Mouse (Mus musculus) megakaryocyte-erythroid progenitor cell, adult 5-6 weeks (primary cell): Measurements from ENCODE around the gene Vps52. TPM values are rescaled to one million over a fixed set of nuclear protein-coding genes. Genes with fewer than 3 reads are reported as not detected.
"Not testable (repeated sequence)": the region's sequence is repeated elsewhere in the genome, so short reads cannot be mapped to it uniquely, and the experiment has no call there.

Experiments
- ATAC-seq: replicated peaks from 2 replicates; pipeline ENCODE4 v1.8.0; 2016; ENCODE audit warnings: mild to moderate bottlenecking, inconsistent platforms; ENCODE audit not compliant: severe bottlenecking, poor library complexity, low FRiP score, low TSS enrichment
- total RNA-seq, 2 experiments: library from RNA; stranded (forward) in 1 of 2; stranded (reverse) in 1 of 2; fragments of 200-1000, 215-1000 nt in 1 of 2; fragments of >200 nt in 1 of 2; fragmentation: Nextera tagmentation in 1 of 2; gene quantifications; 2 replicates each; pipeline ENCODE4 v1.2.3; 2014 to 2017

The Vps52 gene
- total RNA-seq, 2 experiments from 2014 or later: 17.4 to 51.4 TPM

DNA sequence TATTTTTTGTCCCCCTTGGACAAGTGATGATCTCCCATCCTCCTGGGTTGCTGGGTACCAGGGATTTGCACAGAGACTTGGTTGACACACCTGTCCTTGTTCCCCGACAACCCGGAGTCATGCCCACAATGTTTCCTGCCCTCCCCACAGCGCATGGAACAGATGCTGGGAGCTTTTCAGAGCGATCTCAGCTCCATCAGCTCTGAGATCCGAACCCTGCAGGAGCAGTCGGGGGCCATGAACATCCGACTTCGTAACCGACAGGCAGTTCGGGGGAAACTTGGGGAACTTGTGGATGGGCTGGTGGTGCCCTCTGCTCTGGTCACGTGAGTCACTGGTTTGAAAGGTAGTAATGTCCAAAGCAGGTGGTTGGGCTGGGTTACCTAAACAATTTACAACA lies 2.8 kb downstream of the Vps52 start:
- no peak for ATAC-seq

DNA sequence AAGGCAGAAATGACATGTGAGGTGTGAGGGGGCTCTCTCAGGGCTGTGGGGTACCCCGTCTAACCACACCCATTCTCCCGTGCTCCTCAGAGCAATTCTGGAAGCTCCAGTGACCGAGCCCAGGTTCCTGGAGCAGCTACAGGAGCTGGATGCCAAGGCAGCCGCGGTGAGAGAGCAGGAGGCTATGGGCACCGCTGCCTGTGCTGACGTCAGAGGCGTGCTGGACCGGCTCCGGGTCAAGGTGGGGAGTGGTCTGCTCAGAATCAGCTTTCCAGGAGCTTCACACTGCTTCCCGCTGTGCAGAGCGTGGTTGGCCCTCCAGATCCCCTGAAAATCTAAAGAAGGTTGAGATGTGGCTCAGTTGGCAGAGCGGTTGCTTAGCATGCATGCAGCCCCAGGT lies 3.5 kb downstream of the Vps52 start:
- no peak for ATAC-seq

DNA sequence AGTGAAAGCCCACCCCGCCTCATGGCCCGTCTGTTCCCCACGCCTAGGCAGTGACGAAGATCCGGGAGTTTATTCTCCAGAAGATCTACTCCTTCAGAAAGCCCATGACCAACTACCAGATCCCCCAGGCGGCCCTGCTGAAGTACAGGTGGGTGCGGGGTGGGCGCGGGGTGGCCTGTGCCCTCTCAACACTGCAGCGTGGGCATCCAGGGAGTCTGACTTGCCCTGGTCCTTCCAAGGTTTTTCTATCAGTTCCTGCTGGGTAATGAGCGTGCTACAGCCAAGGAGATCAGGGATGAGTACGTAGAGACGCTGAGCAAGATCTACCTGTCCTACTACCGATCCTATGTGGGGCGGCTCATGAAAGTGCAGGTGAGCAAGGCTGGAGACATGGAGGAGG lies 4.3 kb downstream of the Vps52 start:
- ATAC-seq: no peak

DNA sequence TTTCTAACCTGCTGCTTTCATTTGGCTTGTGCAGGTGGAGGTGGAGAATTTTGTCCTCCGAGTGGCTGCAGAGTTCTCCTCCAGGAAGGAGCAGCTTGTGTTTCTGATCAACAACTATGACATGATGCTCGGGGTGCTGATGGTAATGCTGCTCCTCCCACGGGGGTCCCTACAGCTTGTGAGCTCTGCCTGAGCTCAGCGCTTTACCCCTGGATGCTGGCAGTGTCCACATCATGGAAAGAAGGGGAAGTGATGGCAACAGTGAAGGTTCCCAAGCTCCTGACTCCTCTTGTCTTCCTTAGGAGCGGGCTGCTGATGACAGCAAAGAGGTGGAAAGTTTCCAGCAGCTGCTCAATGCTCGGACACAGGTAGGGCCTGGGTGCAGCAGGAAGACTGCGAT lies 7.3 kb downstream of the Vps52 start:
- no peak for ATAC-seq

DNA sequence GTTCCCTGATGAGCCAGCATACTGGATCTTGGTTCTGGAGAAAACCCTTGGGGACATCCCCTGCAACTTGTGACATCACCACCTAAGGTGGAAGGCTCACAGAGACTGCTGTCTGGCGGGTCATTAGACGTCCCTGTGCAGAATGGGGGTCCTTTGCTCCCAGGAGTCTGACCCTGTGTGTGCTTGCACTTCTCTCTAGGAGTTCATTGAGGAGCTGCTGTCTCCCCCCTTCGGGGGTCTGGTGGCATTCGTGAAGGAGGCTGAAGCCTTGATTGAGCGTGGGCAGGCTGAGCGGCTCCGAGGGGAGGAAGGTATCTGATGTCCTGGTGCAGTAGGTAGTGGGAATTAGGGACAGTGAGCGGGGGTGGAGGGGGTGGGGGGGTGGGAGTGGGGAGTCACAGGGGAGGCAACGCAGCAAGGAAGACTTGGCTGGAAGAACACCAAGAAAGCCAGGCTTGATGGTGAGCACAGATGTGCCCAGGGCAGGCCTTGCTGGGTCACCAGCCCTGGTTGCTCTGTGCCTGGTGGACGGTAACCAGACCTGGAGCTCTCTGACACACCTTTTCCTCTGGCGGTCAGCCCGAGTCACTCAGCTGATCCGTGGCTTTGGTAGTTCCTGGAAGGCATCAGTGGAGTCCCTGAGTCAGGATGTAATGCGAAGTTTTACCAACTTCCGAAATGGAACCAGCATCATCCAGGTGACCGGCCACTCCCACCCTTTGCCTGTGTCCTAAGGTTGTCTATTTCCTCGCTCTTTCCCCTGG lies 9.7 kb downstream of the Vps52 start:
- ATAC-seq: no peak

DNA sequence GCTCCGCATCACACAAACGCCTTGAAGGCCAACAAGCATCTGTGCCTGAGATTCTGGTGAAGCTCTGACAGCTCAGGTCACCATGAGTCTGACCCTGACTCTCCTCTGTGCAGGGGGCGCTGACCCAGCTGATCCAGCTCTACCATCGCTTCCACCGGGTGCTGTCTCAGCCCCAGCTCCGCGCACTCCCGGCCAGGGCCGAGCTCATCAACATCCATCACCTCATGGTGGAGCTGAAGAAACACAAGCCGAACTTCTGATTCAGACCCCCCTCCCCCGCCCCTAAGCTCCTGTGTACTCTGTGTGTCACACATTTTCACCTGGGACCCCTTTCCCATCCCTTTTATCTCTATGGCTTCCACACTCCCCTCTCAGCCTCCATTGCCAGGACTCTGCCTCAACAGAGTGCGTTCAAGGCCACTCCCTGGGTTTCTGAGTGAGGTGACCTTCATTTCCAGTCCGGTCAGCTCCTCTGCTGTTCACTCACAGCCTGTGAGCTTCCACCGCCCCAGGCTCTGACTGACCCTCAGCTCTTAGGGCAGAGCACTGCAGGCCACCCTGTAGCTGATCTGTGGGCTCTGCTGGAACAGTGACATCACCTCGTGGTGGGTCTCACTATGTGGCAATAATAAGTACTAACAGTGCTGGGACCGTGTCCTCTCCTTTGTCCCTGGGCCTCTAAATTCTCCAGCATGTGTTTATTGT lies 10.4 kb downstream of the Vps52 start:
- no peak for ATAC-seq

DNA sequence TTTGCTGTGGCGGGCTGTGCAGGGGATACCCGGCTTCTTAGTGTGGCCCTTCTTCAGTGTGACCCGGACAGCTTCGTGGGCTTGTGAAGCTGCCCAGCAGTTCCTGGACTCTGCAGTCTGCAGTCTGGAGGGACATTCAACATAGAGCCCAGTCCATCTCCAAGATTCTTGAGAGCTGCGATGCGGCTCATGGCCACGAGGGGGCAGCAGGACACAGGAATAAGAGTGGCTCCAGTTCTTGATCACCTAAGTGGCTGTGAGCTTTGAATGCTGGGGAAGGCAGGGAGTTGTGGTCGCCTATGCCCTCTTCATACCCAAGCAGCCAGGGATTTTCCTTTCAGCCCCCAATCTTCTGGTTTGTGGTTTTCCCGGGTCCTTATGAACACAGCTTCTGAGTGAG lies 12.9 kb downstream of the Vps52 start:
- peak; percentile 75 for ATAC-seq

DNA sequence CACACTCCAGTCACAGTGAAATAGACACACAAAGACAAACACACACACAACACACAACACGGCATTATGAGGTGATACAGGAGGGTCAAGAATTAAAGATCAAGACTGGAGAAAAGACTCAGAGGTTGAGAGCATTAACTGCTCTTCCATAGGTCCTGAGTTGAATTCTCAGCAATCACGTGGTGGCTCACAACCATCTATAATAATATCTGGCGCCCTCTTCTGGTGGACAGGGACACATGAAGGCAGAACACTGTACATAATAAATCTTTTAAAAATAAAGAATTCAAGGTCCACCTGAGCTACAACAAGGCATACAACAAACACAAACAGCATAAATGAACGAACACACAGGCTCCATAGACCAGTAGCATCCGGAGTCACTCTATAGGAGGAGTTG lies 13.3 kb downstream of the Vps52 start:
- ATAC-seq: peak; percentile 38; the same call in 1 of the 2 replicates

DNA sequence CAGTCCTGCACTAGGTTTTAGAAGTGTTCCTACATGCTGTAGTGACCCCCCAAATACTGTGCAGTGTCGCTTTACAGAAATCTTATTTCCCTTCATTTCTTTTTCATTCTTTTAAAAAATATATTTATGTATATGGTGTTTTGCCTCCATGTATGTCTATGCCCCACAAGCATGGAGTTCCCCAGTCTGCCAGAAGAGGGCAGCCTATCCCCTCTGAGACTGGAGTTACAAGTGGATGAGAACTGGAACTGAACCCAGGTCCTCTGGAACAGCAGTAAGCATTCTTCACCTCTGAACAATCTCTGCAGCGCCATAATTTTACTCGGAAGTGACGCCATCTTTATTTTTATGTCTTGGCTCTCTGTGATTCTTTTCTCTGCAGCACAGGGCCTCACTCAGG lies 13.8 kb downstream of the Vps52 start:
- ATAC-seq: no peak

DNA sequence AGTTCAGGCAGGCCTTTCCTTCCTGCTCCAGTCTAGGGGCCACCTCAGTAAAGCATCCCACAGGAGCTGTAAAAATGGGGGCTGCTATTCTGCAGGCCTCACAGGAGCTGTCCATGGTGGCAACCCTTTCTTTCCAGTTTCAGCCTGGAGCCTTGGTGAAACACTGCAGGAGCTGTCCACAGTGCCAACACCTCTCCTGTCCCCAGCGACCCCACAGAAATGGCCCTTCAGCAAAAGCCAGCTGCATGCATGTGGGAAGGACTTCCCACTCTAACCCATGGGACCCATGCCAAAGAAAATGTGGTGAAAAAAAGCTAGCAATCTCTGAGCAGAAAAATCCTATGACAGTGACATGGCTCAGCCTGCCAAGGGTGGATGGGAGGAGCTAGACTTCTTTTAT lies 17.1 kb downstream of the Vps52 start:
- 0 out of 2 replicates have a peak, but pooled peaks have one; percentile 53 for ATAC-seq

DNA sequence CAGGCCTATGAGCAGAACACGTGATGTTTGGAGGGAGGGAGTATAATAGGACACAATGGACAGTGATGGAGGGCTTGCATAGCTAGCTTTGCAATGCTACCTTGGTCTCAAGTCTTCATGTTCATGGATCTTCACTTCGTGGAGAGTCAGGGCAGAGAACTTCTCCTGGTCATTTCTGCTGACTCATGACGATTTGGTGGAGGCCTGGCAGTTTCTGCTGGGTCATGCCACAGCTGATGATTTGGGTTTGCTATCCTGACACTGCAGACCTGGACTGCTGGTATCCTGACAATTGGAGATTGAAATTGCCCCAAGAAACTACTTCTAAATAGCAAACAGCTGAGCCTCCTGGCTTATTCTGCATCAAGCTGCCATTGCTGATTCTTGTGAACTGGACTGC lies 18.0 kb downstream of the Vps52 start:
- ATAC-seq: no peak

DNA sequence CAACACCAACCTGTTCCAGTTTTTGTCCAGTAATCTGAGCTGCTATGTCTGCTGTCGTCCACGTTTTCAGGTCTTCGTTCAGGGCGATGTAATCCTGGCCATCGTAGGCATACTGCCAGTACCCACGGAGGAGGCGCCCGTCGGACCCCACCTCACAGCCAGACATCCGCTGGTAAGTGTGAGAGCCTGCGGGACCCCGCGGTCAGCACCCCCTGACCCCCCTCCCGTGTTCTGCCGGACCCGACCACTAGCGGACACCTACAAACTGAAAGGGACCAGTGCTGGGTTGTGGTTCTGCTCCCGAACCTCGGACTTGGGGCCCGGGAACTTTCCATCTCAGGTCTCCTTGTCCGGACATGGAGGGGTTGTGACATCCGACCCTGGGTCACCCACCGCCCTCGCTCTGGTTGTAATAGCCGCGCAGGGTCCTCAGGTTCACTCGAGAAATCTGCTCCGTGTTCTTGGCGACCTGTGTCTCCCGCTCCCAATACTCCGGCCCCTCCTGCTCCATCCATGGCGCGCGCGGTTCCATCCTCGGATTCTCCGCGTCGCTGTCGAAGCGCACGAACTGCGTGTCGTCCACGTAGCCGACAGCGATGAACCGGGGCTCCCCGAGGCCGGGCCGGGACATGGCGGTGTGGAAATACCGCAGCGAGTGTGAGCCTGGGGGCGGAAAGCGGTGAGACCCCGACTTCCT lies 22.4 kb downstream of the Vps52 start:
- ATAC-seq: no peak

DNA sequence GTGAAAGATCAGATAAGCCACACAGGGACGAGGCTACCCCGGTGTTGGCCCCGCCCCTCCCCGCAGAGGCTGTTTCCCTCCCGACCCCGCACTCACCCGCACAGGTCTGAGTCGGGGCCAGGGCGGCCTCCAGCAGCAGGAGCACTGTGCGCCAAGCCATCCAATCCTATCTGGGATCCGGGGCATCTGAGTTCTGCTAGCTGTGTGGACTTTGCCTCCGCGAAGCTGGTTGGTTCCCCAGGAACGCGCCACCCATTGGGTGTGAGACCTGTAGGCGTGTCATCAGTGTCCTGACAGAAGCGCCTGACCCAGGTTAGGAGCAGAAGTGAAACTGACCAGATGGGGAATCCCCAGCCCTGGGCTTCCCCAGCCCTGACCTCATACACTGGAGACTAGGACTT lies 23.0 kb downstream of the Vps52 start:
- ATAC-seq: peak; percentile 82

DNA sequence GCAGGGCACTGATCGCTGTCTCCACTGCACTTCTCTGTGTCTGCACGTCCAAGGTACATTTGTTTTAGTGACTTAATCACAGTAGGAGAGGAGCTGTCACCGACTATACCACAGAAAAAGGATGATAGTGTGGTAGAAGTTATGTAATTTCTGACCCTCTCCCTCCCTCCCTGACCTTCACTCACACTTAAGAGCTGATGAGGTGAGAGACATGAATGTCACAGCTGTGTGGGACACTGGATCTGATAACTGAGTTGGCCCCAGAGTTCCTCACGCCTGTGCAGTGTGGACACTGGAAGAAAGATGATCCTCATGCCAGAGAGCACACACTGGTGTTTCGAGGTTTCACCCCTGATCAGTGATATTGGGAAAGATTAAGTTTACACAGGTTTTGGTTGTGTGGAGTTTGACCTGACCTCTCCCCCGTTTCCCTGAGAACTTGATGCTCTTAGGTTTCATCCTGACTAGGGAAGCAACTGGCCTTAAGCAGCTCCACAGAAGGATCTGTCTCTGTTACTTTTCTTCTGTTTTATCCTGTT lies 24.0 kb downstream of the Vps52 start:
- ATAC-seq: no peak

DNA sequence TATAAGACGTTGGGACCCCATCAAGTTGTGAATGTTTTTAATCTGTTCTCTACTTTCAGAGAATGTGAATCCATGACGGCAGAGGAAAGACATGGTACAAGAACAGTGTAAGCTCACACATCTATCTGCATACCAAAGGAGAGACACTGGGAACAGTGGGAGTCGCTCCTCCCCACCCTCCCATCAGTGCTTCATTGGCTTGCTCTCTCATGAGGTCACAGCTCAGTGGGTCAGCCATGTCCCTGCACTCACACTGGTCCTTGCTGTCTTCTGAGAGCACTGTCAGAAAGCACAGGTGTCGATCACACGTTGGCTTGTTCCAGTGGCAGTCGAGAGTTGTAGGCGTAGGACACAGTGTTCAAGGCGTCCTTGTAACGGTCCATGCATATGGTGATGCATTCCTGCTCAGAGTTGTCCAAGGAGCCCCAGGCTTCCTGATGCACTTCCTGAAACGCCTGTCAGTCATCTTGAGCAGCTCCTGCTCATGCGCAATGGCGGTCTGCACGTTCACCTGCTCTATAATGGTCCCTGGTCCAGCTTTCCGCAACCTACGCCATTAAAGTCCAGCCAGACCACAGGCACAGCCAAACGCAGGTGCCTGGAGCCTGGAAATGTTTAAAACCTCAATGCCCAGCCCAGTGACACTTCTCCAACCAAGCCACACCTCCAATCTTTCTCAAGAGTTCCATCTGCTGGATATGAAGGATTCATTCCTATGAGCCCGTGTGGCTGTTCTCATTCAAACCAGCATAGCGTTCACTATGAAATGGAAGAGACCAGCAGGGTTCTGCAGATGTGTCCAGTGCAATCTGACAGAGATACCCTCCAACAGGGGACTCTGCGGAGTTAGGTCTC lies 24.8 kb downstream of the Vps52 start:
- no peak for ATAC-seq

DNA sequence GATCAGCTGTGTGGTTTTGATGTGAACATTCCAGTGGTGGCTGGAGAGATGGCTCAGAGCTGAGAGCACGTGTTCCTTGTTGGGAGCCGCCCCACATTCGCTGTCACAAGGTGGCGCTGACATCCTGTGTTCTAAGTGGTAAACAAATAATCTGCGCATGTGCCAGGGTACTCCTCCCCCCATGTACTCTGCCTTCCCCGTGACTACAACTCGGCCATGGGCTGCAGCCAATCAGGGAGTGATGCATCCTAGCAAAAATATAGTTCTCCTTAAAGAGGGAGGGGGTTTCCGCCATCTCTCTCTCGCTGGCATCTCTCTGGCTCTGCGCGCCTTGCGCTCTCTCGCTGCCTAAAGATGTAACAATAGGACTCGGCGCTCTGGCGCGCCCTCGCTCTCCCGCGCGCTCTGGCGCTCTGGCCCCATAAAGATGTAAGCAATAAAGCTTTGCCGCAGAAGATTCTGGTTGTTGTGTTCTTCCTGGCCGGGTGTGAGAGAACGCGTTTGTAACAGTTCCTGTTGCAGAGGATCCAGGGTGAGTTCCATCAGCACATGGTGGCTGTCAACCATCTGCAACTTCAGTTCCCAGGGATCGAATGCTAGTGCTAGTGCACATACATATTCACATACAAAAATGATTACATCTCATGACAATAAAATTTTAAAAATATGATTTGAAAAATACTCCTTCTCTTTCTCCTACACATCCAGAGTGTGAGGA lies 25.7 kb downstream of the Vps52 start:
- ATAC-seq: peak; percentile 81

DNA sequence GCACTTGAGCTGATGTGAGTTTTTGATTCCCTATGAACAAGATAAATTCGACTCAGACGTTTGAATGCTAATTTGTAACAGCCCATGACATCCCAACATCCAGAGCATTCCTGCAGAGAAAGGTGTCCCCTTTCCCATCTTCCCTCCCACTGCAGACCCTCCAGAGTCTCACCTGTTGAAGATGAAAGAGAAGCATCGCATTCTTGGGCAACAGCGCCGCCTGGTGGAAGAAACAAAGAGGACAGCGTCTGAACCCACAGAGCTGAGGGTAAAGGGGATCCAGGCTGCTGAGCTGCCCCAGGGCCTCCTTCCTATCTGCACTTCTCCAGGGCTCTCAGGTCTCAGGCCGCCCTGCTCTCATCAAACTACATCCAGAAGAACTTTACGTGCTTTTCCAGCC lies 26.5 kb downstream of the Vps52 start:
- not testable (repeated sequence) for ATAC-seq

DNA sequence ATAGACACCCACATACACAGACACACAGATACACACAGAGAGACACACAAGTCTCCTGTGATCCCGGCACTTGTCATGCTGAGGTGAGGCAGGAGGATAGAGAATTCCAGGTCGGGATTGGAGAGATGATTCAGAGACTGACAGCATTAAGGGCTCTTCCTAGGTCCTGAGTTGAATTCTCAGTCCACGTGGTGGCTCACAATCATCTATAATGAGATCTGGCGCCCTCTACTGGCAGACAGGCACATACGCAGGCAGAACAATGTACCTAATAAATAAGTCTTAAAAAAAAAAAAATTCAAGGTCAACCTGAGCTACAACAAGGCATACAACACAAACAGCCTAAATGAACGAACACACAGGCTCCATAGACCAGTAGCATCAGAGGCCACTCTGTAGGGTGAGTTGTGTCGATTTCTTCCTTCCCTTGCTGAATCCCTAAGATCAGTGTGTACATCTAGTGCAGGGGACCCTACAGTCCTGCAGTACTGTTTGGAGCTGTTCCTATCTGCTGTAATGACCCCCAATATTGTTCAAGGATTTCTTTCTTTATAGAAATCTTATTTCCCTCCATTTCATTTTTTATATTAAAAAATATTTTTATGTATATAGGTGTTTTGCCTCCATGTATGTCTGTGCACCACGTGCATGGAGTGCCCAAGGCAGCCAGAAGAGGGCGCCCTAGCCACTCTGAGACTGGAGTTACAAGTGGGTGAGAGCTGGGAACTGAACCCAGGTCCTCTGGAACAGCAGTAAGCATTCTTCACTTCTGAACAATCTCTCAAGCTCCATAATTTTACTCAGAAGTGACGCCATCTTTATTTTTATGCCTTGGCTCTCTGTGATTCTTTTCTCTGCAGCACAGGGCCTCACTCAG lies 36.4 kb downstream of the Vps52 start:
- peak; percentile 73 for ATAC-seq
